Mouse (Mus musculus): ENCODE data around the gene Tsga10ip.

GRCm38 (mm10) chr19:5395371-5395770 is 7.0 kb downstream of the Tsga10ip start:
- TF ChIP-seq CTCF (IDR thresholded peaks at IDR 0.05; ENCODE audit: low read depth) (no peak), EP300 (IDR thresholded peaks at IDR 0.05; ENCODE audit: low read depth) (no peak)

All from liver, postnatal 0 days (tissue).